Mouse (Mus musculus) kidney, embryonic 14.5 days (tissue): ENCODE measurements around the gene Pgm2. TPM values are rescaled to one million over a fixed set of nuclear protein-coding genes. Genes with fewer than 3 reads are reported as not detected.

Source experiments
- ATAC-seq: fragments of 200-750 bp; cut with Nextera tagmentation; 2 replicates; pipeline ENCODE4 v1.8.0; 2017; ENCODE audit warnings: moderate number of reproducible peaks, mild to moderate bottlenecking, moderate TSS enrichment, moderate library complexity; ENCODE audit not compliant: low FRiP score, low TSS enrichment
- H3K27ac ChIP-seq: fragments of 300-500 bp; sonication (generic); 2 replicates; pipeline ENCODE4 v1.5.1; 2014; ENCODE audit warnings: low read depth, mild to moderate bottlenecking, low read length, moderate library complexity, mixed read lengths
- H3K27me3 ChIP-seq: fragments of 300-500 bp; sonication (generic); 2 replicates; pipeline ENCODE4 v1.6.1; 2014; ENCODE audit warnings: mild to moderate bottlenecking, low read length; ENCODE audit not compliant: control insufficient read depth, insufficient read depth
- H3K36me3 ChIP-seq: fragments of 300-500 bp; sonication (generic); 2 replicates; pipeline ENCODE4 v1.6.1; 2014; ENCODE audit warnings: low read length, mixed read lengths; ENCODE audit not compliant: control insufficient read depth, insufficient read depth
- H3K4me1 ChIP-seq: fragments of 300-500 bp; sonication (generic); 2 replicates; pipeline ENCODE4 v1.6.1; 2014; ENCODE audit warnings: low read length, mixed read lengths; ENCODE audit not compliant: control insufficient read depth, insufficient read depth
- H3K4me2 ChIP-seq: fragments of 300-500 bp; sonication (generic); replicated peaks from 2 replicates; pipeline ENCODE4 v1.6.1; 2014; ENCODE audit warnings: low read depth, mild to moderate bottlenecking, low read length
- H3K4me3 ChIP-seq: fragments of 300-500 bp; sonication (generic); 2 replicates; pipeline ENCODE4 v1.5.1; 2014; ENCODE audit warnings: mild to moderate bottlenecking, low read length
- H3K9ac ChIP-seq: fragments of 300-500 bp; sonication (generic); 2 replicates; pipeline ENCODE4 v1.6.1; 2014; ENCODE audit warnings: low read depth, mild to moderate bottlenecking, low read length, moderate library complexity
- H3K9me3 ChIP-seq: fragments of 300-500 bp; sonication (generic); 2 replicates; pipeline ENCODE4 v1.6.1; 2016; ENCODE audit warnings: low read length; ENCODE audit not compliant: control insufficient read depth
- WGBS: fragments of 180-500 bp; shearing (Covaris S2); extraction: QIAGEN DNeasy Blood & Tissue Kit; methylation state at CpG from one replicate; pipeline ENCODE4 v1.1.7; 2014; 5-methylcytosine and 5-hydroxymethylcytosine counted together
- polyA plus RNA-seq: library from polyadenylated mRNA; unstranded; fragments of >200 nt; fragmentation: Nextera tagmentation; extraction: Ambion mirVana; gene quantifications from 2 replicates; pipeline ENCODE4 v1.2.1, GENCODE M21; 2014

The Pgm2 gene
- polyA plus RNA-seq, 1 experiment from 2014 or later = 31.8 TPM

GRCm38 (mm10) chr5:64109217-64109616 lies 16.5 kb downstream of the Pgm2 start:
- 69% methylated on average over 3 of the region's 3 CpGs for WGBS
- Histone ChIP-seq H3K4me2 (no peak overlapping the region), H3K4me3 (no peak overlapping the region), H3K4me1 (no peaks in the 10 kb centered on the region), H3K27me3 (no peaks in the 10 kb centered on the region), H3K27ac (no peak overlapping the region), H3K9ac (no peak overlapping the region), H3K36me3 (peaks cover 42% of the 10 kb centered on the region), H3K9me3 (no peaks in the 10 kb centered on the region)
- ATAC-seq = no peak

GRCm38 (mm10) chr5:64112360-64112759 lies 19.6 kb downstream of the Pgm2 start:
- Histone ChIP-seq H3K4me3 (no peak overlapping the region), H3K9ac (no peak overlapping the region), H3K4me1 (no peaks in the 10 kb centered on the region), H3K9me3 (peaks cover 9% of the 10 kb centered on the region), H3K27me3 (no peaks in the 10 kb centered on the region), H3K27ac (no peak overlapping the region), H3K4me2 (no peak overlapping the region), H3K36me3 (peaks cover 48% of the 10 kb centered on the region)
- no peak for ATAC-seq
- WGBS = 65% methylated on average over 3 of the region's 3 CpGs

- peaks cover 9% of the 10 kb centered on the region for H3K9me3 ChIP-seq
- H3K9ac ChIP-seq = no peak overlapping the region
- no peaks in the 10 kb centered on the region for H3K4me1 ChIP-seq
- no peak for ATAC-seq
- no peak overlapping the region for H3K27ac ChIP-seq
- no peak overlapping the region for H3K4me3 ChIP-seq
- no peaks in the 10 kb centered on the region for H3K27me3 ChIP-seq
- 96% methylated on average over 6 of the region's 6 CpGs for WGBS
- no peak overlapping the region for H3K4me2 ChIP-seq
- H3K36me3 ChIP-seq = peaks cover 38% of the 10 kb centered on the region
Observed at GRCm38 (mm10) chr5:64114210-64114609, 21.5 kb downstream of the Pgm2 start.

DNA sequence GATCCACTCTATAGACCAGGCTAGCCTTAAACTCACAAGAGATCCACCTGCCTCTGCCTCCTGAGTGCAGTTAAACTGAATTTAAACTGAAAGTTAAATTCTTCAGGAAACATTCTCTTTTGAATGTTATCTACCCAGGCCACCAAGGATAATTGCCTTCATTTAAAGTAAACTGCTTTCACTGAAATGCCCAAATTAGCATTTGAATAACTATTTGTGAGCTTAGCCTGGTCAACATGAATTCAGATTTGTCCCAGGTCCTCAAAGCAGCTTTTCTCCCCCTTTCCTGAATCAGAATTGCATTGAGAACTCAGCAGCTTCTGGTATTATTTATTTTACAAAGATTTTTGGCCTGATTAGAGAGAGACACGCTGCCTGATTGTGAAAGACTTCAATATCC lies 24.4 kb downstream of the Pgm2 start:
- Histone ChIP-seq H3K27ac (no peak overlapping the region), H3K4me1 (no peaks in the 10 kb centered on the region), H3K4me3 (no peak overlapping the region), H3K36me3 (peaks cover 25% of the 10 kb centered on the region), H3K4me2 (no peak overlapping the region), H3K9me3 (peaks cover 9% of the 10 kb centered on the region), H3K27me3 (no peaks in the 10 kb centered on the region), H3K9ac (no peak overlapping the region)
- WGBS = 93% methylated on average over 1 of the region's 1 CpGs
- ATAC-seq = no peak

- no peak for ATAC-seq
- no peak overlapping the region for H3K4me2 ChIP-seq
- no peaks in the 10 kb centered on the region for H3K4me1 ChIP-seq
- no peaks in the 10 kb centered on the region for H3K9me3 ChIP-seq
- H3K4me3 ChIP-seq = no peak overlapping the region
- peaks cover 7% of the 10 kb centered on the region; the same call in 1 of the 2 replicates for H3K36me3 ChIP-seq
- WGBS = 80% methylated on average over 5 of the region's 5 CpGs
- no peaks in the 10 kb centered on the region for H3K27me3 ChIP-seq
- no peak overlapping the region for H3K27ac ChIP-seq
- no peak overlapping the region for H3K9ac ChIP-seq
Observed at GRCm38 (mm10) chr5:64125783-64126182, 33.0 kb downstream of the Pgm2 start.

GRCm38 (mm10) chr5:64131550-64131949 lies 38.8 kb downstream of the Pgm2 start:
- H3K9ac ChIP-seq = no peak overlapping the region
- no peaks in the 10 kb centered on the region for H3K9me3 ChIP-seq
- H3K4me2 ChIP-seq = no peak overlapping the region
- H3K27me3 ChIP-seq = no peaks in the 10 kb centered on the region
- H3K4me3 ChIP-seq = no peak overlapping the region
- H3K27ac ChIP-seq = no peak overlapping the region
- 0 out of 2 replicates have a peak, but pooled peaks have one; percentile 24 for ATAC-seq
- WGBS = 54% methylated on average over 5 of the region's 5 CpGs
- no peaks in the 10 kb centered on the region for H3K4me1 ChIP-seq
- H3K36me3 ChIP-seq = peaks cover 5% of the 10 kb centered on the region; the same call in 1 of the 2 replicates

- no peak for ATAC-seq
- H3K4me2 ChIP-seq = no peak overlapping the region
- no peaks in the 10 kb centered on the region for H3K9me3 ChIP-seq
- H3K36me3 ChIP-seq = no peaks in the 10 kb centered on the region
- H3K4me1 ChIP-seq = no peaks in the 10 kb centered on the region
- WGBS = 80% methylated on average over 4 of the region's 4 CpGs
- no peak overlapping the region for H3K9ac ChIP-seq
- H3K27ac ChIP-seq = no peak overlapping the region
- no peaks in the 10 kb centered on the region for H3K27me3 ChIP-seq
- no peak overlapping the region for H3K4me3 ChIP-seq
Observed at GRCm38 (mm10) chr5:64133901-64134300, 41.2 kb downstream of the Pgm2 start.

- no peak for ATAC-seq
- 79% methylated on average over 5 of the region's 5 CpGs for WGBS
- no peak overlapping the region for H3K9ac ChIP-seq
- H3K4me3 ChIP-seq = no peak overlapping the region
- H3K27ac ChIP-seq = no peak overlapping the region
- H3K9me3 ChIP-seq = no peaks in the 10 kb centered on the region
- no peaks in the 10 kb centered on the region for H3K27me3 ChIP-seq
- no peaks in the 10 kb centered on the region for H3K36me3 ChIP-seq
- H3K4me2 ChIP-seq = no peak overlapping the region
- H3K4me1 ChIP-seq = no peaks in the 10 kb centered on the region
Observed at GRCm38 (mm10) chr5:64136325-64136724, 43.6 kb downstream of the Pgm2 start.

DNA sequence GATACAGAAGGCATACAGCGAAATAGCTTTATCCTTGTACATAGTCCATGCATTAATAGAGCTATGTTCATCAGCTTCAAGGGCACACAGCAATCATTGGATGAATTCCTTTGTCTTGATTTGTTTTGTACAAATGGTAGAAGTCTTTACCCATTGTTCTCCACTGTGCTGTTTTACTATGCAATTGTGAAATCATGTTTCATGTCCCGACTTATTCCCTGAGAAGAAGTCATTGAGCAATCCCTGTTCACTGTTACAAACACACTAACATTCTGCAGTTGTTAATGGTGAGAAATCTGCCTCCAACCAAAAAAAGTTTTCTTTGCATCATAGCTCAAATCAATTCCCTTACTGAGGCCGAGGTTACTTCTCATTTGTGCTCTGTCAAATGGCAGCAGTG lies 47.5 kb downstream of the Pgm2 start:
- Histone ChIP-seq H3K4me3 (no peak overlapping the region), H3K9me3 (no peaks in the 10 kb centered on the region), H3K4me2 (no peak overlapping the region), H3K9ac (no peak overlapping the region), H3K27ac (no peak overlapping the region), H3K4me1 (no peaks in the 10 kb centered on the region), H3K36me3 (no peaks in the 10 kb centered on the region), H3K27me3 (no peaks in the 10 kb centered on the region)
- 87% methylated on average over 3 of the region's 3 CpGs for WGBS
- ATAC-seq = no peak
